Mouse (Mus musculus): Measurements from ENCODE around the gene Cp. TPM values are rescaled to one million over a fixed set of nuclear protein-coding genes. Genes with fewer than 3 reads are reported as not detected.

Cp gene
- polyA plus RNA-seq, 1 experiment from 2014 or later, result 0.05 TPM

GRCm38 (mm10) chr3:19990031-19990430 lies 33.2 kb downstream of the Cp start:
- whole genome bisulfite sequencing, result 84% methylated on average over 3 of the region's 3 CpGs
- Histone ChIP-seq H3K36me3 (ENCODE audit: control insufficient read depth, insufficient read depth, low read length) (no peaks in the 10 kb centered on the region), H3K9me3 (ENCODE audit: control insufficient read depth, low read length) (no peaks in the 10 kb centered on the region), H3K9ac (ENCODE audit: low read length) (no peak overlapping the region), H3K27me3 (ENCODE audit: control insufficient read depth, insufficient read depth, low read length) (no peaks in the 10 kb centered on the region), H3K4me2 (ENCODE audit: low read depth, severe bottlenecking) (no peak overlapping the region), H3K4me3 (ENCODE audit: low read depth, low read length) (no peak overlapping the region), H3K4me1 (ENCODE audit: control insufficient read depth, insufficient read depth, low read length) (no peaks in the 10 kb centered on the region), H3K27ac (replicated peaks; ENCODE audit: low read depth, low read length) (no peak overlapping the region)
- no peak for DNase-seq (ENCODE audit: low spot score)
- no peak for ATAC-seq (ENCODE audit: insufficient number of reproducible peaks, low FRiP score, low TSS enrichment, low read depth)

- Histone ChIP-seq H3K4me2 (ENCODE audit: low read depth, severe bottlenecking) (no peak overlapping the region), H3K27me3 (ENCODE audit: control insufficient read depth, insufficient read depth, low read length) (no peaks in the 10 kb centered on the region), H3K4me3 (ENCODE audit: low read depth, low read length) (no peak overlapping the region), H3K9ac (ENCODE audit: low read length) (no peak overlapping the region), H3K36me3 (ENCODE audit: control insufficient read depth, insufficient read depth, low read length) (no peaks in the 10 kb centered on the region), H3K4me1 (ENCODE audit: control insufficient read depth, insufficient read depth, low read length) (no peaks in the 10 kb centered on the region), H3K27ac (replicated peaks; ENCODE audit: low read depth, low read length) (no peak overlapping the region), H3K9me3 (ENCODE audit: control insufficient read depth, low read length) (no peaks in the 10 kb centered on the region)
- ATAC-seq (ENCODE audit: insufficient number of reproducible peaks, low FRiP score, low TSS enrichment, low read depth) (no peak), DNase-seq (ENCODE audit: low spot score) (no peak)
- WGBS, result 83% methylated on average over 4 of the region's 4 CpGs
Observed at GRCm38 (mm10) chr3:19992388-19992787, 35.5 kb downstream of the Cp start.

- H3K4me1 ChIP-seq (ENCODE audit: control insufficient read depth, insufficient read depth, low read length), result no peaks in the 10 kb centered on the region
- no peak overlapping the region for H3K4me2 ChIP-seq (ENCODE audit: low read depth, severe bottlenecking)
- WGBS, result 82% methylated on average over 2 of the region's 2 CpGs
- DNase-seq (ENCODE audit: low spot score), result no peak
- H3K36me3 ChIP-seq (ENCODE audit: control insufficient read depth, insufficient read depth, low read length), result no peaks in the 10 kb centered on the region
- H3K9me3 ChIP-seq (ENCODE audit: control insufficient read depth, low read length), result no peaks in the 10 kb centered on the region
- no peak for ATAC-seq (ENCODE audit: insufficient number of reproducible peaks, low FRiP score, low TSS enrichment, low read depth)
- H3K4me3 ChIP-seq (ENCODE audit: low read depth, low read length), result no peak overlapping the region
- no peak overlapping the region for H3K27ac ChIP-seq (replicated peaks; ENCODE audit: low read depth, low read length)
- no peak overlapping the region for H3K9ac ChIP-seq (ENCODE audit: low read length)
- H3K27me3 ChIP-seq (ENCODE audit: control insufficient read depth, insufficient read depth, low read length), result no peaks in the 10 kb centered on the region
Observed at GRCm38 (mm10) chr3:19999551-19999950, 42.7 kb downstream of the Cp start.

- Histone ChIP-seq H3K27me3 (ENCODE audit: control insufficient read depth, insufficient read depth, low read length) (no peaks in the 10 kb centered on the region), H3K9ac (ENCODE audit: low read length) (no peak overlapping the region), H3K9me3 (ENCODE audit: control insufficient read depth, low read length) (no peaks in the 10 kb centered on the region), H3K4me3 (ENCODE audit: low read depth, low read length) (no peak overlapping the region), H3K4me1 (ENCODE audit: control insufficient read depth, insufficient read depth, low read length) (no peaks in the 10 kb centered on the region), H3K36me3 (ENCODE audit: control insufficient read depth, insufficient read depth, low read length) (no peaks in the 10 kb centered on the region), H3K4me2 (ENCODE audit: low read depth, severe bottlenecking) (no peak overlapping the region), H3K27ac (replicated peaks; ENCODE audit: low read depth, low read length) (no peak overlapping the region)
- ATAC-seq (ENCODE audit: insufficient number of reproducible peaks, low FRiP score, low TSS enrichment, low read depth) (no peak), DNase-seq (ENCODE audit: low spot score) (peak; percentile 5)
- WGBS, result 92% methylated on average over 4 of the region's 4 CpGs
Observed at GRCm38 (mm10) chr3:20000806-20001205, 44.0 kb downstream of the Cp start.

- H3K27ac ChIP-seq (replicated peaks; ENCODE audit: low read depth, low read length), result no peak overlapping the region
- H3K4me1 ChIP-seq (ENCODE audit: control insufficient read depth, insufficient read depth, low read length), result no peaks in the 10 kb centered on the region
- no peaks in the 10 kb centered on the region for H3K36me3 ChIP-seq (ENCODE audit: control insufficient read depth, insufficient read depth, low read length)
- H3K9me3 ChIP-seq (ENCODE audit: control insufficient read depth, low read length), result no peaks in the 10 kb centered on the region
- no peak for ATAC-seq (ENCODE audit: insufficient number of reproducible peaks, low FRiP score, low TSS enrichment, low read depth)
- WGBS, result 83% methylated on average over 5 of the region's 5 CpGs
- H3K27me3 ChIP-seq (ENCODE audit: control insufficient read depth, insufficient read depth, low read length), result no peaks in the 10 kb centered on the region
- no peak for DNase-seq (ENCODE audit: low spot score)
- H3K4me2 ChIP-seq (ENCODE audit: low read depth, severe bottlenecking), result no peak overlapping the region
- no peak overlapping the region for H3K4me3 ChIP-seq (ENCODE audit: low read depth, low read length)
- H3K9ac ChIP-seq (ENCODE audit: low read length), result no peak overlapping the region
Observed at GRCm38 (mm10) chr3:20002786-20003185, 45.9 kb downstream of the Cp start.

- Histone ChIP-seq H3K9me3 (ENCODE audit: control insufficient read depth, low read length) (no peaks in the 10 kb centered on the region), H3K27me3 (ENCODE audit: control insufficient read depth, insufficient read depth, low read length) (no peaks in the 10 kb centered on the region), H3K4me3 (ENCODE audit: low read depth, low read length) (no peak overlapping the region), H3K4me2 (ENCODE audit: low read depth, severe bottlenecking) (no peak overlapping the region), H3K27ac (replicated peaks; ENCODE audit: low read depth, low read length) (no peak overlapping the region), H3K36me3 (ENCODE audit: control insufficient read depth, insufficient read depth, low read length) (no peaks in the 10 kb centered on the region), H3K9ac (ENCODE audit: low read length) (no peak overlapping the region), H3K4me1 (ENCODE audit: control insufficient read depth, insufficient read depth, low read length) (no peaks in the 10 kb centered on the region)
- 90% methylated on average over 8 of the region's 8 CpGs for WGBS
- ATAC-seq (ENCODE audit: insufficient number of reproducible peaks, low FRiP score, low TSS enrichment, low read depth) (no peak), DNase-seq (ENCODE audit: low spot score) (no peak)
Observed at GRCm38 (mm10) chr3:20004422-20004821, 47.6 kb downstream of the Cp start.

- Histone ChIP-seq H3K27me3 (ENCODE audit: control insufficient read depth, insufficient read depth, low read length) (no peaks in the 10 kb centered on the region), H3K4me3 (ENCODE audit: low read depth, low read length) (no peak overlapping the region), H3K36me3 (ENCODE audit: control insufficient read depth, insufficient read depth, low read length) (no peaks in the 10 kb centered on the region), H3K9ac (ENCODE audit: low read length) (no peak overlapping the region), H3K4me1 (ENCODE audit: control insufficient read depth, insufficient read depth, low read length) (0 out of 2 replicates have a peak, but pooled peaks cover 2% of the 10 kb centered on the region), H3K27ac (replicated peaks; ENCODE audit: low read depth, low read length) (no peak overlapping the region), H3K4me2 (ENCODE audit: low read depth, severe bottlenecking) (no peak overlapping the region), H3K9me3 (ENCODE audit: control insufficient read depth, low read length) (no peaks in the 10 kb centered on the region)
- no peak for ATAC-seq (ENCODE audit: insufficient number of reproducible peaks, low FRiP score, low TSS enrichment, low read depth)
- 88% methylated on average over 1 of the region's 1 CpGs for WGBS
- no peak for DNase-seq (ENCODE audit: low spot score)
Observed at GRCm38 (mm10) chr3:20005611-20006010, 48.8 kb downstream of the Cp start.

- WGBS, result 88% methylated on average over 4 of the region's 4 CpGs
- H3K9ac ChIP-seq (ENCODE audit: low read length), result no peak overlapping the region
- H3K36me3 ChIP-seq (ENCODE audit: control insufficient read depth, insufficient read depth, low read length), result no peaks in the 10 kb centered on the region
- no peak overlapping the region for H3K27ac ChIP-seq (replicated peaks; ENCODE audit: low read depth, low read length)
- H3K27me3 ChIP-seq (ENCODE audit: control insufficient read depth, insufficient read depth, low read length), result no peaks in the 10 kb centered on the region
- no peak overlapping the region for H3K4me2 ChIP-seq (ENCODE audit: low read depth, severe bottlenecking)
- no peaks in the 10 kb centered on the region for H3K9me3 ChIP-seq (ENCODE audit: control insufficient read depth, low read length)
- ATAC-seq (ENCODE audit: insufficient number of reproducible peaks, low FRiP score, low TSS enrichment, low read depth) (no peak), DNase-seq (ENCODE audit: low spot score) (no peak)
- no peak overlapping the region for H3K4me3 ChIP-seq (ENCODE audit: low read depth, low read length)
- H3K4me1 ChIP-seq (ENCODE audit: control insufficient read depth, insufficient read depth, low read length), result 0 out of 2 replicates have a peak, but pooled peaks cover 5% of the 10 kb centered on the region
Observed at GRCm38 (mm10) chr3:20007275-20007674, 50.4 kb downstream of the Cp start.

- H3K4me3 ChIP-seq (ENCODE audit: low read depth, low read length), result no peak overlapping the region
- no peak overlapping the region for H3K4me2 ChIP-seq (ENCODE audit: low read depth, severe bottlenecking)
- no peak overlapping the region for H3K27ac ChIP-seq (replicated peaks; ENCODE audit: low read depth, low read length)
- ATAC-seq (ENCODE audit: insufficient number of reproducible peaks, low FRiP score, low TSS enrichment, low read depth), result no peak
- H3K27me3 ChIP-seq (ENCODE audit: control insufficient read depth, insufficient read depth, low read length), result no peaks in the 10 kb centered on the region
- no peaks in the 10 kb centered on the region for H3K9me3 ChIP-seq (ENCODE audit: control insufficient read depth, low read length)
- no peaks in the 10 kb centered on the region for H3K36me3 ChIP-seq (ENCODE audit: control insufficient read depth, insufficient read depth, low read length)
- WGBS, result 87% methylated on average over 5 of the region's 5 CpGs
- DNase-seq (ENCODE audit: low spot score), result no peak
- no peak overlapping the region for H3K9ac ChIP-seq (ENCODE audit: low read length)
- 0 out of 2 replicates have a peak, but pooled peaks cover 5% of the 10 kb centered on the region for H3K4me1 ChIP-seq (ENCODE audit: control insufficient read depth, insufficient read depth, low read length)
Observed at GRCm38 (mm10) chr3:20007759-20008158, 50.9 kb downstream of the Cp start.
